Mouse (Mus musculus): ENCODE measurements around the gene Arpc3. TPM values are rescaled to one million over a fixed set of nuclear protein-coding genes. Genes with fewer than 3 reads are reported as not detected.

The Arpc3 gene
- polyA plus RNA-seq, 1 experiment from 2014 or later = 118 TPM

DNA sequence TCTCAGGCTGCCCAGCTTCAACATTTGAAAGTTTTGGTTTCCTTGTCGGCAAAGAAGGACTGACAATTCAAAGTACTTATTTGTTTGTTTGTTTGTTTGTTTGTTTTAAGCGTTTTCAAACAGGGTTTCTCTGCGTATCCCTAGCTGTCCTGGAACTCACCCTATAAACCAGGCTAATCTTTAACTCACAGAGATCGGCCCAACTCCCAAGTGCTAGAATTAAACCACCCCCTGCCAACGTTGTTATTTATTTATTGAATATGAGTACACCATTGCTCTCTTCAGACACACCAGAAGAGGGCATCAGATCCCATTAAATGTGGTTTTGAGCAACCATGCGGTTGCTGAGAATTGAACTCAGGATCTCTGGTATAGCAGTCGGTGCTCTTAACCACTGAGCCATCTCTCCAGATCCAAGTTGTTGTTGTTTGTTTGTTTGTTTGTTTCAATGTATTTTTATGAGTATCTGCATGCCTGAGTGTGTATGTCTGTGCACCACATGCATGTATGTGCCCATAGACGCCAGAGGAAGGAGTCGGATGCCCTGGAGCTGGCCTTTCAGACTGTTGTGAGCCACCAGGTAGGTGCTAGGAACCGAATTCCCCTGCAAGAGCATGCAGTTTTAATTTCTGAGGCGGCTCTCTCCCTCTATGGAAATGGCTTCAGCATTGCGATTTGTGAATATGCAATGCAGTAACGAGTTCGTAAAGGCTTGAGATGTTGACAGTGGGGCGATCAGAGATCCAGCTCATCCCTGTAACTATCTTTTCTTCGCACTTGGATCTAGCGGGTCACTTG lies 29.8 kb downstream of the Arpc3 start, which contains the start of gene Anapc7:
TSS of gene Anapc7 (plus strand) at position 423 of the 798 bp plus-strand sequence.
- 21% methylated on average over 17 of the region's 17 CpGs for WGBS
- no peaks in the 10 kb centered on the region for H3K36me3 ChIP-seq (ENCODE audit: control insufficient read depth, insufficient read depth)
- H3K9ac ChIP-seq (ENCODE audit: low read length) = peak within 1 kb of the TSS; percentile 96
- 0 out of 2 replicates have a peak, but pooled peaks have one; percentile 20 for ATAC-seq (replicated peaks; ENCODE audit: extremely low read depth, insufficient read depth, low FRiP score)
- peak within 1 kb of the TSS; percentile 91 for H3K4me2 ChIP-seq (ENCODE audit: low read depth, low read length)
- H3K4me1 ChIP-seq (ENCODE audit: control insufficient read depth, insufficient read depth, low read length) = peaks cover 18% of the 10 kb centered on the region
- H3K9me3 ChIP-seq (replicated peaks; ENCODE audit: control insufficient read depth, low read length) = no peaks in the 10 kb centered on the region
- peak within 1 kb of the TSS; percentile 89 for H3K27ac ChIP-seq (ENCODE audit: low read length)
- H3K27me3 ChIP-seq (ENCODE audit: control insufficient read depth, insufficient read depth, low read length) = no peaks in the 10 kb centered on the region
- peak within 1 kb of the TSS; percentile 92 for H3K4me3 ChIP-seq (ENCODE audit: low read length)

DNA sequence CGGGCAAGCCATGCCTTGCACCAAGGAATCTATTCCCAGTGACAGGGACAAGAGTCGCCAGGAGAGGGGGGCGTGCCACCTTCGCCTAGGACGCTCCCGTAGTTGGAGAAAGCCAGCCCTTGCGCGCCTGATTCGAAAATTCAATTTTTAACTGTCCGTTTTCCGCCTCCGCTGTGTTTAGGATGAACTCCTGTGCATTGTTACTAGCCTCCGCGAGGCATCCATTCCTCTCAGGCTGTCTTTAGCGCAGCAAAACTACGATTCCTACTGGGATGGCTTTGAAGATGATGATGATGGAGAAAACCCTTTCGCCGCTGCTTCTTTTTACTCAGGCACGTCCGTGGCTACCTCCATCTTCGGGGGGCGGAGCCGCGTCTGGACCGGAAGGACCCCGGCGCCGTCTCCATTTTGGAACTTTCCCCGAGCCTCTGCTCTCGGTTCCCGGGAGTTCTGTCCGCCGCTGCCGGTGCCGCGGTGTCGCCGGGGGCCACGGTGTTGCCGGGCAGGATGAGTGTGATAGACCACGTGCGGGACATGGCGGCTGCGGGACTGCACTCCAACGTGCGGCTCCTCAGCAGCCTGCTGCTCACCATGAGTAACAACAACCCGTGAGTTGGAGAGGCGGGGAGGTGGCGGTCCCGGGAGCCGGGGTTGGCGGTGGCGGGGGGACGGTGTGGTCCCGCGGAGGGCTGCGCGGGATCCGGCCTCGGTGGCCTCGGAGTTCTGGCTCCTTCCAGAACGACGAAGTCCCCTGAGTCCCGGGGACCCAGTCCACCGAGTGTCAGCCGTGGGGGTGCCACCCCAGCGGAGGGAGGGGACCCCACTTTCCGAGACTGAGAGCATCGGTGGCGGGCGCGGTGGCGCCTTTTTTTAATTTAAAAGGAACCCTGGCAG lies 30.6 kb downstream of the Arpc3 start:
- no peaks in the 10 kb centered on the region for H3K36me3 ChIP-seq (ENCODE audit: control insufficient read depth, insufficient read depth)
- under 1% methylated on average over 73 of the region's 73 CpGs for WGBS
- H3K27me3 ChIP-seq (ENCODE audit: control insufficient read depth, insufficient read depth, low read length) = no peaks in the 10 kb centered on the region
- no peaks in the 10 kb centered on the region for H3K9me3 ChIP-seq (replicated peaks; ENCODE audit: control insufficient read depth, low read length)
- H3K4me2 ChIP-seq (ENCODE audit: low read depth, low read length) = peak overlapping the region; percentile 91
- peak overlapping the region; percentile 96 for H3K9ac ChIP-seq (ENCODE audit: low read length)
- peak overlapping the region; percentile 89 for H3K27ac ChIP-seq (ENCODE audit: low read length)
- peak; percentile 85 for ATAC-seq (replicated peaks; ENCODE audit: extremely low read depth, insufficient read depth, low FRiP score)
- peak overlapping the region; percentile 92 for H3K4me3 ChIP-seq (ENCODE audit: low read length)
- H3K4me1 ChIP-seq (ENCODE audit: control insufficient read depth, insufficient read depth, low read length) = peaks cover 18% of the 10 kb centered on the region

DNA sequence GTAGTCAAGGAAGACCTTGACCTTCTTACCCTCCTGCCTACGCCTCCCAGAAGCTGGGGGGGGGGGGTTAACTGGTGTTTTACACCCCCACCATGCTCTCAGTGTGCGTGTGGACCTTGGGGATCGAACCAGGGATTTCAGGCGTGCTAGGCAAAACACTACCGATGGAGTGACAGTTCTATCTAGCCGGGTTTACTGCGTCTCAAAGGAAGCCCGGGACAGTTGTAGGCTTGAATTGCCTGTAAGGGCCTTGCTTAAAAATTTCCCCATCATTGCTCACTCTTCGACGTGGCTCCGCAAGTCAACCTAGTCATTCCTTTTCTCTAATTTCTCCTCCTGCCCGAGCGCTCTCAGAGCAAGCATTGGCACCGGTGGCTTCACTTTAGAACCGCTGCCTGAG lies 31.4 kb downstream of the Arpc3 start:
- ATAC-seq (replicated peaks; ENCODE audit: extremely low read depth, insufficient read depth, low FRiP score) = no peak
- Histone ChIP-seq H3K4me2 (ENCODE audit: low read depth, low read length) (peak overlapping the region; percentile 91), H3K27me3 (ENCODE audit: control insufficient read depth, insufficient read depth, low read length) (no peaks in the 10 kb centered on the region), H3K9ac (ENCODE audit: low read length) (peak overlapping the region; percentile 96), H3K4me3 (ENCODE audit: low read length) (peak overlapping the region; percentile 92), H3K9me3 (replicated peaks; ENCODE audit: control insufficient read depth, low read length) (no peaks in the 10 kb centered on the region), H3K27ac (ENCODE audit: low read length) (no peak overlapping the region), H3K4me1 (ENCODE audit: control insufficient read depth, insufficient read depth, low read length) (peaks cover 18% of the 10 kb centered on the region), H3K36me3 (ENCODE audit: control insufficient read depth, insufficient read depth) (peaks cover under 1% of the 10 kb centered on the region)
- 22% methylated on average over 15 of the region's 15 CpGs for WGBS

DNA sequence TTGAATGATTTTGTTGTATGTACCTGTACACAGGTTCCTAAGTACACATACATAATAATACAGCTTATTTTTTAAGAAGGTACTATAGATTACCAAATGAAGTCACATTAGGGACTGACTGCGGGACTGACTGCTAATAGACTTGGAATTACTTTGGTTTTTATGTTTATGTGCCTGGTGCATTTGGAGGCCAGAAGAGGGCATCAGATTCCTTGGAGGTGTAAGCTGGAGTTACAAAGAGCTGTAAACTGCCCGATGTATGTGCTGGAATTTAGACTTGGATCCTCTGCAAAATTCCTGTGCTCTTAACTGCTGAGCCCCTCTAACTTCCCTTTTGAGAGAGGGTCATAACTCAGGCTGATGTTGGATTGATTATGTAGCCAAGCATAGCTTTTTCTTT lies 33.9 kb downstream of the Arpc3 start:
- Histone ChIP-seq H3K4me3 (ENCODE audit: low read length) (no peak overlapping the region), H3K36me3 (ENCODE audit: control insufficient read depth, insufficient read depth) (peaks cover 21% of the 10 kb centered on the region), H3K9ac (ENCODE audit: low read length) (no peak overlapping the region), H3K27me3 (ENCODE audit: control insufficient read depth, insufficient read depth, low read length) (no peaks in the 10 kb centered on the region), H3K4me2 (ENCODE audit: low read depth, low read length) (no peak overlapping the region), H3K9me3 (replicated peaks; ENCODE audit: control insufficient read depth, low read length) (no peaks in the 10 kb centered on the region), H3K4me1 (ENCODE audit: control insufficient read depth, insufficient read depth, low read length) (peaks cover 18% of the 10 kb centered on the region), H3K27ac (ENCODE audit: low read length) (no peak overlapping the region)
- ATAC-seq (replicated peaks; ENCODE audit: extremely low read depth, insufficient read depth, low FRiP score) = no peak
- WGBS = 73% methylated on average over 2 of the region's 2 CpGs

DNA sequence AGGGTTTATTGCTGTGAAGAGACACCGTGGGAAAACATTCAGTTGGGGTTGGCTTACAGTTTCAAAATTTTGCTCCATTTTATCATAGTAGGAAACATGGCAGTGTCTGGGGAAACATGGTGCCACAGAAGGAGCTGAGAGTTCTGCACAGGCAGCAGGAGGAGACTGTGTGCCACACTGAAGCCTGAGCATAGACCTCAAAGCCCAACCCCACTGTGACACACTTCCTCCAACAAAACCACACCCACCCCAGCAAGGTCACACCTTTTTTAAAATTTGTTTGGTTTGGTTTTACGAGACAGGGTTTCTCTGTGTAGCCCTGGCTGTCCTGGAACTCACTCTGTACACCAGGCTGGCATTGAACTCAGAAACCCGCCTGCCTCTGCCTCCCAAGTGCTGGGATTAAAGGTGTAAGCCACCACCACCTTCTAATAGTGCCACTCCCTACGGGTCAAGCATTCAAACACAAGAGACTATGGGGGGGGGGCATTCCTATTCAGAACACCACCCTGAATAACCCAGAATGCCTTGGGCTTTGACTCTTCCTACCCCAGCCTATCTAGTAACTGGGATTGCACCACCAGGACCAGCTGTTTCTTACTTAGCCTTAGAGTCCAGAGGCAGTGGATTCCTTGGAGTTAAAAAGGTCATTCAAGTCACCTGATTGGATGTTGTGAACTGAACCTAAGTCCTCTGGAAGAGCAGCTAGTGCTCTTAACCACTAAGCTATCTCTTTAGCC lies 38.5 kb downstream of the Arpc3 start:
- ATAC-seq (replicated peaks; ENCODE audit: extremely low read depth, insufficient read depth, low FRiP score) = no peak
- Histone ChIP-seq H3K27me3 (ENCODE audit: control insufficient read depth, insufficient read depth, low read length) (no peaks in the 10 kb centered on the region), H3K4me2 (ENCODE audit: low read depth, low read length) (no peak overlapping the region), H3K27ac (ENCODE audit: low read length) (no peak overlapping the region), H3K9me3 (replicated peaks; ENCODE audit: control insufficient read depth, low read length) (no peaks in the 10 kb centered on the region), H3K4me1 (ENCODE audit: control insufficient read depth, insufficient read depth, low read length) (peaks cover 2% of the 10 kb centered on the region; the same call in 1 of the 2 replicates), H3K9ac (ENCODE audit: low read length) (no peak overlapping the region), H3K36me3 (ENCODE audit: control insufficient read depth, insufficient read depth) (peaks cover 66% of the 10 kb centered on the region), H3K4me3 (ENCODE audit: low read length) (no peak overlapping the region)
- WGBS = 90% methylated on average over 4 of the region's 4 CpGs

DNA sequence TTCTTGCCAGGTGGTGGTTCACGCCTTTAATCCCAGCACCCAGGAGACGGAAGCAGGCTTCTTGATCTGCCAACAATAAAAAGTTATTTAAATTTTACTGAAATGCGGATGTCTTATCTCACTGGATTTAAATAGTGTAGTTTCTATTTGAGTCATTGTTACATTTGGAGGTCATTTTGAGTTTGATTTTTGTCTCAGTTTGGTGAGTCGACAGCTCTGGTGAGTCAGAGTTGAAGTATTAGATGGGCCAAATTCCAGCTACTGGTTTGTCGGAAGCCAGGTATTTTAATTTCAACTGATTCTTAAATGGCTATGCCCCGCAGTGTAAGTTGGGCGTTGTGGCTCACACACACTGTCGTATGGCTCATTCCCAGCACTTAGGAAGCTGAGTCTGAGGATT lies 39.5 kb downstream of the Arpc3 start:
- Histone ChIP-seq H3K4me1 (ENCODE audit: control insufficient read depth, insufficient read depth, low read length) (peaks cover 2% of the 10 kb centered on the region; the same call in 1 of the 2 replicates), H3K4me2 (ENCODE audit: low read depth, low read length) (no peak overlapping the region), H3K27me3 (ENCODE audit: control insufficient read depth, insufficient read depth, low read length) (no peaks in the 10 kb centered on the region), H3K36me3 (ENCODE audit: control insufficient read depth, insufficient read depth) (peaks cover 76% of the 10 kb centered on the region), H3K27ac (ENCODE audit: low read length) (no peak overlapping the region), H3K4me3 (ENCODE audit: low read length) (no peak overlapping the region), H3K9ac (ENCODE audit: low read length) (no peak overlapping the region), H3K9me3 (replicated peaks; ENCODE audit: control insufficient read depth, low read length) (no peaks in the 10 kb centered on the region)
- ATAC-seq (replicated peaks; ENCODE audit: extremely low read depth, insufficient read depth, low FRiP score) = no peak
- WGBS = 72% methylated on average over 8 of the region's 8 CpGs

DNA sequence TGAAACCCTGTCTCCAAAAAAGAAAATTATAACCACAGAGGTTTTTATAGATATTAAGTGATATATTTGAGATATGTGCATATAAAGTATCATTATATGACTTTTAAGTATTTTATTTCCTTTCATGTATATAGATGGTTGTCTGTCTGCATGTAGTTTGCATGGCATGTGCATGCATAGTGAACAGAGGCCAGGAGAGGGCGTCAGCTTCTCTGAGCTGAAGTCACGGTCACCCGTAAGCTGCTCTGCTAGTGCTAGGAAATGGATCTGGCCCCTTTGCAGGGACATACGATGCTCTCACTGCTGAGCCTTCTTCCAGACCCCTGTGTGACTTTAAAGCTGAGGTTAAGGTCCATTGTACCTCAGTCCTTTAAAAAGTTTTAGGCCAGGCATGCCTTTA lies 42.9 kb downstream of the Arpc3 start:
- Histone ChIP-seq H3K4me2 (ENCODE audit: low read depth, low read length) (no peak overlapping the region), H3K4me1 (ENCODE audit: control insufficient read depth, insufficient read depth, low read length) (peaks cover 7% of the 10 kb centered on the region), H3K9ac (ENCODE audit: low read length) (no peak overlapping the region), H3K9me3 (replicated peaks; ENCODE audit: control insufficient read depth, low read length) (peaks cover 5% of the 10 kb centered on the region; the same call in 1 of the 2 replicates), H3K4me3 (ENCODE audit: low read length) (no peak overlapping the region), H3K27ac (ENCODE audit: low read length) (no peak overlapping the region), H3K36me3 (ENCODE audit: control insufficient read depth, insufficient read depth) (peaks cover 91% of the 10 kb centered on the region), H3K27me3 (ENCODE audit: control insufficient read depth, insufficient read depth, low read length) (no peaks in the 10 kb centered on the region)
- ATAC-seq (replicated peaks; ENCODE audit: extremely low read depth, insufficient read depth, low FRiP score) = no peak
- 82% methylated on average over 4 of the region's 4 CpGs for WGBS

DNA sequence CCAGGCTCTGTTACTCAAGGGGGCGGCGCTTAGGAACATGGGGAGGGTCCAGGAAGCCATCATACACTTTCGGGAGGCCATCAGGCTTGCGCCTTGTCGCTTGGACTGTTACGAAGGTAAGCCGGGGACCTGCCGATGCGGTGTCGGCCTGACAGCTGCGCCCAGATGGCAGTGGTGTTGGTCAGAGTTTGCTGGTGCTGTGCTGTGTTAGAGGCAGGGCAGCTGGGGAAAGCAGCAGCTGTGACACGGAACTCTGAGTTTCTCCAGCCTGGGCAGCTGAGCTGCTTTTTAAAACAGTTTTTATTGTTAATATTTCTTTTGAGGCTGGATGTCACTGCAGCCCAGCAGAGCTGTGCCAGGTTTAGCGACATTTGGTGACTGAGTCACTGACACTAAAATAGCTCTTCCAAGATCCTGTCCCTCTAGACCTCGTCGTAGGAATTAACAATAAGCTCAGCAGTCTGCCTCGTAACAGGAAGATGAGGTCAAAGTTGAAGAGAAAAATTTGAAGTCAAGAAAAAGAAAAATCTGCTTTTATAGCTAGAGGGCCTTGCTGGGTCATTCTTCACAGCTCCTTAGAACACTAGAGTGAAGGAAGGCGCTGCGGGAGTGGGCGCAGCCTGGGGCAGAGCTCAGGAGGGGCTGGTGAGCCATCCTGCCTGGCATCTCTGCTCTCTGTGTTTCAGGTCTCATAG lies 47.9 kb downstream of the Arpc3 start:
- WGBS = 74% methylated on average over 19 of the region's 19 CpGs
- H3K4me3 ChIP-seq (ENCODE audit: low read length) = no peak overlapping the region
- peak; percentile 68 for ATAC-seq (replicated peaks; ENCODE audit: extremely low read depth, insufficient read depth, low FRiP score)
- no peak overlapping the region for H3K4me2 ChIP-seq (ENCODE audit: low read depth, low read length)
- H3K9me3 ChIP-seq (replicated peaks; ENCODE audit: control insufficient read depth, low read length) = peaks cover 5% of the 10 kb centered on the region; the same call in 1 of the 2 replicates
- no peak overlapping the region for H3K9ac ChIP-seq (ENCODE audit: low read length)
- H3K27ac ChIP-seq (ENCODE audit: low read length) = peak overlapping the region; percentile 50
- peaks cover 91% of the 10 kb centered on the region for H3K36me3 ChIP-seq (ENCODE audit: control insufficient read depth, insufficient read depth)
- H3K27me3 ChIP-seq (ENCODE audit: control insufficient read depth, insufficient read depth, low read length) = no peaks in the 10 kb centered on the region
- peaks cover 5% of the 10 kb centered on the region for H3K4me1 ChIP-seq (ENCODE audit: control insufficient read depth, insufficient read depth, low read length)
